Mouse (Mus musculus) MEL (cell line): ENCODE data around the gene Ift57. TPM values are rescaled to one million over a fixed set of nuclear protein-coding genes. Genes with fewer than 3 reads are reported as not detected.

Experiments used
- DNase-seq: peaks from one replicate; pipeline ENCODE4 v3.0.0; 2011; ENCODE audit warnings: low read depth, low spot score
- H3K27ac ChIP-seq: 2 replicates; pipeline ENCODE4 v1.5.1; 2012; ENCODE audit warnings: low read depth, mild to moderate bottlenecking, control low read depth, low read length, moderate library complexity; ENCODE audit not compliant: control insufficient read depth
- H3K27me3 ChIP-seq, 2 experiments: fragments of 150-350 bp in 1 of 2; sonication (generic) in 1 of 2; 2 replicates each; pipeline ENCODE4 v1.6.1; 2012; ENCODE audit warnings: low read length in 2 of 2, mild to moderate bottlenecking in 2 of 2, improper control_type of control experiment in 1 of 2, moderate library complexity in 1 of 2; ENCODE audit not compliant: insufficient read depth in 2 of 2, control insufficient read depth in 1 of 2
- H3K36me3 ChIP-seq, 2 experiments: 2 replicates each; pipeline ENCODE4 v1.6.1; 2012 to 2014; ENCODE audit warnings: low read length in 2 of 2, improper control_type of control experiment in 1 of 2, inconsistent platforms in 1 of 2, mild to moderate bottlenecking in 1 of 2; ENCODE audit not compliant: insufficient read depth in 2 of 2, control insufficient read depth in 1 of 2
- H3K4me1 ChIP-seq, 2 experiments: fragments of 150-350 bp in 1 of 2; sonication (generic) in 1 of 2; 2 replicates each; pipeline ENCODE4 v1.6.1; 2012; ENCODE audit warnings: low read length in 2 of 2, improper control_type of control experiment in 1 of 2, mild to moderate bottlenecking in 1 of 2; ENCODE audit not compliant: insufficient read depth in 2 of 2, control insufficient read depth in 1 of 2
- H3K4me3 ChIP-seq, 2 experiments: fragments of 150-350 bp in 1 of 2; sonication (generic) in 1 of 2; 2 replicates each; pipeline ENCODE4 v1.5.1; 2012; ENCODE audit warnings: low read depth in 2 of 2, low read length in 2 of 2, mild to moderate bottlenecking in 2 of 2, moderate library complexity in 2 of 2, control low read depth in 1 of 2, improper control_type of control experiment in 1 of 2; ENCODE audit not compliant: control insufficient read depth in 1 of 2, insufficient read depth in 1 of 2
- H3K79me2 ChIP-seq: 2 replicates; pipeline ENCODE4 v1.6.1; 2012; ENCODE audit warnings: mild to moderate bottlenecking, low read length, moderate library complexity; ENCODE audit not compliant: control insufficient read depth, poor library complexity, insufficient read depth
- H3K9ac ChIP-seq: 2 replicates; pipeline ENCODE4 v1.6.1; 2012; ENCODE audit warnings: low read depth, mild to moderate bottlenecking, control low read depth, low read length, moderate library complexity; ENCODE audit not compliant: control insufficient read depth, poor library complexity, severe bottlenecking
- H3K9me3 ChIP-seq: fragments of 150-350 bp; sonication (generic); replicated peaks from 2 replicates; pipeline ENCODE4 v1.6.1; 2012; ENCODE audit warnings: mild to moderate bottlenecking, low read length, improper control_type of control experiment, moderate library complexity; ENCODE audit not compliant: insufficient read depth
- BHLHE40 ChIP-seq: IDR thresholded peaks from 2 replicates; pipeline ENCODE4 v1.6.1; 2012; ENCODE audit warnings: low read depth, mild to moderate bottlenecking, inconsistent platforms, low read length, improper control_type of control experiment, borderline replicate concordance
- CTCF ChIP-seq, 3 experiments: IDR thresholded peaks in 2 of 3; conservative IDR thresholded peaks in 1 of 3; 2 replicates each; pipeline ENCODE4 v1.5.1; 2011 to 2012; ENCODE audit warnings: low read length in 3 of 3, low read depth in 2 of 3, mild to moderate bottlenecking in 2 of 3, improper control_type of control experiment in 1 of 3, inconsistent platforms in 1 of 3, mixed read lengths in 1 of 3, moderate library complexity in 1 of 3; ENCODE audit not compliant: control insufficient read depth in 1 of 3, insufficient read depth in 1 of 3, poor library complexity in 1 of 3, severe bottlenecking in 1 of 3
- E2F4 ChIP-seq: IDR thresholded peaks from 2 replicates; pipeline ENCODE4 v1.6.1; 2011; ENCODE audit warnings: low read depth, low read length, improper control_type of control experiment, borderline replicate concordance
- EP300 ChIP-seq, 2 experiments: IDR thresholded peaks; 2 replicates each; pipeline ENCODE4 v1.6.1; 2011; ENCODE audit warnings: improper control_type of control experiment in 2 of 2, low read length in 2 of 2, low read depth in 1 of 2, mild to moderate bottlenecking in 1 of 2
- ETS1 ChIP-seq: IDR thresholded peaks from 2 replicates; pipeline ENCODE4 v1.6.1; 2012; ENCODE audit warnings: low read depth, mild to moderate bottlenecking, inconsistent platforms, low read length, improper control_type of control experiment, moderate library complexity
- GABPA ChIP-seq: IDR thresholded peaks from 2 replicates; pipeline ENCODE4 v1.6.1; 2012; ENCODE audit warnings: low read depth, mild to moderate bottlenecking, inconsistent platforms, low read length, improper control_type of control experiment, moderate library complexity
- MAZ ChIP-seq: IDR thresholded peaks from 2 replicates; pipeline ENCODE4 v1.6.1; 2012; ENCODE audit warnings: low read depth, mild to moderate bottlenecking, inconsistent platforms, low read length, improper control_type of control experiment
- MXI1 ChIP-seq: IDR thresholded peaks from 2 replicates; pipeline ENCODE4 v1.6.1; 2011; ENCODE audit warnings: mild to moderate bottlenecking, low read depth, low read length, improper control_type of control experiment
- MYB ChIP-seq: IDR thresholded peaks from 2 replicates; pipeline ENCODE4 v1.6.1; 2011; ENCODE audit warnings: mild to moderate bottlenecking, low read depth, low read length, improper control_type of control experiment
- MYC ChIP-seq: IDR thresholded peaks from 2 replicates; pipeline ENCODE4 v1.6.1; 2011; ENCODE audit warnings: low read depth, mild to moderate bottlenecking, low read length, improper control_type of control experiment, moderate library complexity
- POLR2A ChIP-seq, 2 experiments: IDR thresholded peaks; 2 replicates each; pipeline ENCODE4 v1.6.1; 2011 to 2012; ENCODE audit warnings: low read length in 2 of 2, mild to moderate bottlenecking in 2 of 2, control low read depth in 1 of 2, improper control_type of control experiment in 1 of 2, low read depth in 1 of 2, moderate library complexity in 1 of 2; ENCODE audit not compliant: control insufficient read depth in 1 of 2, insufficient read depth in 1 of 2, poor library complexity in 1 of 2
- POLR2AphosphoS5 ChIP-seq: IDR thresholded peaks from 2 replicates; pipeline ENCODE4 v1.6.1; 2012; ENCODE audit warnings: low read depth, borderline replicate concordance, mild to moderate bottlenecking, inconsistent platforms, low read length, moderate library complexity, mixed read lengths
- RAD21 ChIP-seq: IDR thresholded peaks from 2 replicates; pipeline ENCODE4 v1.6.1; 2011; ENCODE audit warnings: mild to moderate bottlenecking, low read depth, low read length, improper control_type of control experiment
- SIN3A ChIP-seq: IDR thresholded peaks from 2 replicates; pipeline ENCODE4 v1.6.1; 2012; ENCODE audit warnings: low read length, improper control_type of control experiment, inconsistent platforms
- SMC3 ChIP-seq: IDR thresholded peaks from 2 replicates; pipeline ENCODE4 v1.6.1; 2011; ENCODE audit warnings: low read depth, low read length, improper control_type of control experiment
- UBTF ChIP-seq: IDR thresholded peaks from 2 replicates; pipeline ENCODE4 v1.6.1; 2012; ENCODE audit warnings: low read depth, mild to moderate bottlenecking, inconsistent platforms, low read length, improper control_type of control experiment, moderate library complexity, borderline replicate concordance; ENCODE audit not compliant: insufficient read depth
- ZMIZ1 ChIP-seq: IDR thresholded peaks from 2 replicates; pipeline ENCODE4 v1.6.1; 2012; ENCODE audit warnings: low read depth, mild to moderate bottlenecking, inconsistent platforms, low read length, improper control_type of control experiment, moderate library complexity
- ZNF384 ChIP-seq: IDR thresholded peaks from 2 replicates; pipeline ENCODE4 v1.6.1; 2012; ENCODE audit warnings: low read depth, mild to moderate bottlenecking, inconsistent platforms, low read length, improper control_type of control experiment
- polyA plus RNA-seq, 2 experiments: library from polyadenylated mRNA; stranded (reverse) in 1 of 2; unstranded in 1 of 2; fragments of >175 nt in 1 of 2; fragments of >200 nt in 1 of 2; gene quantifications; 2 replicates each; pipeline versions ENCODE4 v1.2.1 to v1.2.4; 2012; ENCODE audit warnings: low replicate concordance in 2 of 2, low read depth in 1 of 2; ENCODE audit not compliant: insufficient read length in 2 of 2, insufficient read depth in 1 of 2, missing spikeins in 1 of 2
- total RNA-seq: library from RNA; depleted of rRNA; stranded (reverse); fragments of 300-350 nt; gene quantifications from 2 replicates; pipeline ENCODE4 v1.2.3, GENCODE M21; 2012

Ift57 gene
- total and polyA plus RNA-seq, 3 experiments, result 5.7 to 11.1 TPM; not detected in 1

- Histone ChIP-seq H3K4me1 (no peaks in the 10 kb centered on the region), H3K27me3 (no peaks in the 10 kb centered on the region), H3K9ac (no peak overlapping the region), H3K27ac (no peak overlapping the region)
- TF ChIP-seq RAD21 (no peak), MYC (no peak), POLR2AphosphoS5 (no peak), GABPA (no peak), EP300 (IDR thresholded peaks at IDR 0.05; ENCODE audit: low read depth in 1 of 2, low read length in 2 of 2) (no peak)
- TF ChIP-seq, all 39 proteins: peak for 0
- Histone ChIP-seq H3K79me2 (no peaks in the 10 kb centered on the region), H3K4me3 (no peak overlapping the region), H3K9me3 (no peaks in the 10 kb centered on the region), H3K36me3 (no peaks in the 10 kb centered on the region)
- no peak for DNase-seq
Measured at GRCm38 (mm10) chr16:49736536-49736935, 37.5 kb downstream of the Ift57 start.

- Histone ChIP-seq H3K79me2 (no peaks in the 10 kb centered on the region), H3K27ac (no peak overlapping the region), H3K4me1 (no peaks in the 10 kb centered on the region), H3K9me3 (no peaks in the 10 kb centered on the region), H3K4me3 (no peak overlapping the region), H3K9ac (no peak overlapping the region), H3K27me3 (no peaks in the 10 kb centered on the region), H3K36me3 (no peaks in the 10 kb centered on the region)
- no peak for DNase-seq
- TF ChIP-seq ZNF384, result no peak
- no peak for TF ChIP-seq MAZ
- no peak for TF ChIP-seq CTCF (IDR thresholded peaks at IDR 0.05 in 2 of 3, conservative IDR thresholded peaks at IDR 0.05 in 1 of 3; ENCODE audit: control insufficient read depth in 1 of 3, insufficient read depth in 1 of 3, low read depth in 2 of 3, low read length in 3 of 3, poor library complexity in 1 of 3, severe bottlenecking in 1 of 3)
- no peak for TF ChIP-seq E2F4
- no peak for TF ChIP-seq ETS1
- no peak for TF ChIP-seq ZMIZ1
- no peak for TF ChIP-seq SMC3
- no peak for TF ChIP-seq SIN3A
- TF ChIP-seq UBTF, result no peak
- TF ChIP-seq MXI1, result no peak
- TF ChIP-seq MYB, result no peak
- no peak for TF ChIP-seq RAD21
- no peak for TF ChIP-seq POLR2A (IDR thresholded peaks at IDR 0.05; ENCODE audit: control insufficient read depth in 1 of 2, insufficient read depth in 1 of 2, low read depth in 1 of 2, low read length in 2 of 2, poor library complexity in 1 of 2)
- no peak for TF ChIP-seq BHLHE40
Measured at GRCm38 (mm10) chr16:49747360-49747759, 48.3 kb downstream of the Ift57 start.
